Mouse (Mus musculus) liver, embryonic 15.5 days (tissue): ENCODE results near the gene Rrad. TPM values are rescaled to one million over a fixed set of nuclear protein-coding genes. Genes with fewer than 3 reads are reported as not detected.

ENCODE experiments used
- ATAC-seq: fragments of 200-750 bp; cut with Nextera tagmentation; 2 replicates; pipeline ENCODE4 v1.8.0; 2017; ENCODE audit warnings: moderate number of reproducible peaks, mild to moderate bottlenecking, moderate library complexity; ENCODE audit not compliant: insufficient read depth
- H3K27ac ChIP-seq: fragments of 300-500 bp; sonication (generic); replicated peaks from 2 replicates; pipeline ENCODE4 v1.5.1; 2015; ENCODE audit warnings: mild to moderate bottlenecking, inconsistent platforms
- H3K27me3 ChIP-seq: fragments of 300-500 bp; sonication (generic); 2 replicates; pipeline ENCODE4 v1.6.1; 2015; ENCODE audit warnings: mild to moderate bottlenecking, inconsistent platforms
- H3K36me3 ChIP-seq: fragments of 300-500 bp; sonication (generic); replicated peaks from 2 replicates; pipeline ENCODE4 v1.6.1; 2015; ENCODE audit warnings: moderate library complexity, mild to moderate bottlenecking, inconsistent platforms
- H3K4me1 ChIP-seq: fragments of 300-500 bp; sonication (generic); replicated peaks from 2 replicates; pipeline ENCODE4 v1.6.1; 2015; ENCODE audit warnings: inconsistent platforms
- H3K4me2 ChIP-seq: fragments of 300-500 bp; sonication (generic); 2 replicates; pipeline ENCODE4 v1.6.1; 2015; ENCODE audit warnings: moderate library complexity, mild to moderate bottlenecking, inconsistent platforms
- H3K4me3 ChIP-seq: fragments of 300-500 bp; sonication (generic); replicated peaks from 2 replicates; pipeline ENCODE4 v1.5.1; 2015; ENCODE audit warnings: mild to moderate bottlenecking, inconsistent platforms
- H3K9ac ChIP-seq: fragments of 300-500 bp; sonication (generic); 2 replicates; pipeline ENCODE4 v1.6.1; 2015; ENCODE audit warnings: moderate library complexity, mild to moderate bottlenecking, inconsistent platforms
- H3K9me3 ChIP-seq: fragments of 300-500 bp; sonication (generic); replicated peaks from 2 replicates; pipeline ENCODE4 v1.6.1; 2016; ENCODE audit warnings: inconsistent platforms
- WGBS: fragments of 180-500 bp; shearing (Covaris S2); methylation state at CpG from one replicate; pipeline ENCODE4 v1.1.7; 2015; ENCODE audit warnings: mixed read lengths; ENCODE audit not compliant: insufficient replicate concordance; 5-methylcytosine and 5-hydroxymethylcytosine counted together
- polyA plus RNA-seq: library from polyadenylated mRNA; unstranded; fragments of >200 nt; fragmentation: Nextera tagmentation; extraction: Ambion mirVana; gene quantifications from 2 replicates; pipeline ENCODE4 v1.2.1, GENCODE M21; 2015

Gene Rrad
- polyA plus RNA-seq, 1 experiment from 2014 or later = 2.2 TPM

GRCm38 (mm10) chr8:104611613-104612012, 19.5 kb downstream of the Rrad start:
- no peaks in the 10 kb centered on the region for H3K9me3 ChIP-seq
- H3K27me3 ChIP-seq = no peaks in the 10 kb centered on the region
- no peak overlapping the region for H3K27ac ChIP-seq
- no peak overlapping the region for H3K4me3 ChIP-seq
- H3K9ac ChIP-seq = no peak overlapping the region
- H3K36me3 ChIP-seq = no peaks in the 10 kb centered on the region
- WGBS = 58% methylated on average over 4 of the region's 4 CpGs
- no peak overlapping the region for H3K4me2 ChIP-seq
- no peaks in the 10 kb centered on the region for H3K4me1 ChIP-seq
- ATAC-seq = no peak

- Histone ChIP-seq H3K4me3 (no peak overlapping the region), H3K4me1 (no peaks in the 10 kb centered on the region), H3K4me2 (no peak overlapping the region), H3K36me3 (no peaks in the 10 kb centered on the region), H3K27ac (no peak overlapping the region), H3K9ac (no peak overlapping the region), H3K27me3 (no peaks in the 10 kb centered on the region), H3K9me3 (no peaks in the 10 kb centered on the region)
- 70% methylated on average over 12 of the region's 12 CpGs for WGBS
- no peak for ATAC-seq
These were observed 20.9 kb downstream of the Rrad start for GRCm38 (mm10) chr8:104610185-104610766.

- H3K27me3 ChIP-seq = no peaks in the 10 kb centered on the region
- ATAC-seq = no peak
- WGBS = 60% methylated on average over 8 of the region's 8 CpGs
- no peak overlapping the region for H3K9ac ChIP-seq
- no peak overlapping the region for H3K27ac ChIP-seq
- no peaks in the 10 kb centered on the region for H3K36me3 ChIP-seq
- no peak overlapping the region for H3K4me2 ChIP-seq
- H3K4me1 ChIP-seq = no peaks in the 10 kb centered on the region
- H3K4me3 ChIP-seq = no peak overlapping the region
- H3K9me3 ChIP-seq = no peaks in the 10 kb centered on the region
These were observed 21.9 kb downstream of the Rrad start for GRCm38 (mm10) chr8:104609222-104609621.

- H3K27me3 ChIP-seq = no peaks in the 10 kb centered on the region
- H3K4me2 ChIP-seq = no peak overlapping the region
- H3K4me1 ChIP-seq = no peaks in the 10 kb centered on the region
- no peak overlapping the region for H3K9ac ChIP-seq
- 39% methylated on average over 2 of the region's 2 CpGs for WGBS
- H3K27ac ChIP-seq = no peak overlapping the region
- no peaks in the 10 kb centered on the region for H3K36me3 ChIP-seq
- no peak overlapping the region for H3K4me3 ChIP-seq
- ATAC-seq = no peak
- no peaks in the 10 kb centered on the region for H3K9me3 ChIP-seq
These were observed 23.2 kb downstream of the Rrad start for GRCm38 (mm10) chr8:104607944-104608343.

GRCm38 (mm10) chr8:104606329-104606728, 24.8 kb downstream of the Rrad start:
- H3K27ac ChIP-seq = no peak overlapping the region
- H3K4me2 ChIP-seq = no peak overlapping the region
- 40% methylated on average over 6 of the region's 6 CpGs for WGBS
- H3K36me3 ChIP-seq = no peaks in the 10 kb centered on the region
- H3K9me3 ChIP-seq = no peaks in the 10 kb centered on the region
- H3K9ac ChIP-seq = no peak overlapping the region
- no peak overlapping the region for H3K4me3 ChIP-seq
- no peak for ATAC-seq
- peaks cover 11% of the 10 kb centered on the region for H3K27me3 ChIP-seq
- peaks cover 10% of the 10 kb centered on the region for H3K4me1 ChIP-seq

GRCm38 (mm10) chr8:104603245-104603593, 27.9 kb downstream of the Rrad start:
- Histone ChIP-seq H3K9me3 (no peaks in the 10 kb centered on the region), H3K9ac (no peak overlapping the region), H3K4me3 (no peak overlapping the region), H3K27me3 (peaks cover 16% of the 10 kb centered on the region), H3K36me3 (no peaks in the 10 kb centered on the region), H3K4me2 (no peak overlapping the region), H3K27ac (no peak overlapping the region), H3K4me1 (peaks cover 12% of the 10 kb centered on the region)
- ATAC-seq = no peak
- 62% methylated on average over 4 of the region's 4 CpGs for WGBS

- Histone ChIP-seq H3K4me3 (0 out of 2 replicates have a peak overlapping the region, but pooled peaks have one; percentile 10), H3K36me3 (no peaks in the 10 kb centered on the region), H3K9ac (no peak overlapping the region), H3K4me1 (peaks cover 12% of the 10 kb centered on the region), H3K4me2 (peak overlapping the region; percentile 47), H3K9me3 (no peaks in the 10 kb centered on the region), H3K27me3 (peaks cover 16% of the 10 kb centered on the region), H3K27ac (no peak overlapping the region)
- WGBS = 21% methylated on average over 21 of the region's 21 CpGs
- peak; percentile 65 for ATAC-seq
These were observed 28.5 kb downstream of the Rrad start for GRCm38 (mm10) chr8:104602468-104603244.

- Histone ChIP-seq H3K27ac (no peak overlapping the region), H3K9ac (no peak overlapping the region), H3K4me2 (peak overlapping the region; percentile 47), H3K9me3 (no peaks in the 10 kb centered on the region), H3K27me3 (peaks cover 16% of the 10 kb centered on the region), H3K36me3 (no peaks in the 10 kb centered on the region), H3K4me1 (peaks cover 12% of the 10 kb centered on the region), H3K4me3 (0 out of 2 replicates have a peak overlapping the region, but pooled peaks have one; percentile 10)
- no peak for ATAC-seq
- WGBS = 1% methylated on average over 12 of the region's 12 CpGs
These were observed 29.2 kb downstream of the Rrad start for GRCm38 (mm10) chr8:104601941-104602371.

GRCm38 (mm10) chr8:104601386-104601785, 29.7 kb downstream of the Rrad start:
- Histone ChIP-seq H3K4me1 (peaks cover 14% of the 10 kb centered on the region), H3K9ac (no peak overlapping the region), H3K27me3 (peaks cover 16% of the 10 kb centered on the region), H3K4me2 (peak overlapping the region; percentile 47; the same call in 1 of the 2 replicates), H3K36me3 (no peaks in the 10 kb centered on the region), H3K4me3 (no peak overlapping the region), H3K9me3 (no peaks in the 10 kb centered on the region), H3K27ac (no peak overlapping the region)
- WGBS = 29% methylated on average over 7 of the region's 7 CpGs
- ATAC-seq = no peak

- Histone ChIP-seq H3K4me1 (peaks cover 22% of the 10 kb centered on the region), H3K27ac (no peak overlapping the region), H3K4me2 (no peak overlapping the region), H3K4me3 (no peak overlapping the region), H3K9me3 (no peaks in the 10 kb centered on the region), H3K9ac (no peak overlapping the region), H3K27me3 (peaks cover 16% of the 10 kb centered on the region), H3K36me3 (peaks cover 16% of the 10 kb centered on the region)
- WGBS = 54% methylated on average over 6 of the region's 6 CpGs
- no peak for ATAC-seq
These were observed 32.6 kb downstream of the Rrad start for GRCm38 (mm10) chr8:104598496-104598895.

- Histone ChIP-seq H3K36me3 (peaks cover 20% of the 10 kb centered on the region), H3K9me3 (no peaks in the 10 kb centered on the region), H3K4me3 (no peak overlapping the region), H3K27ac (no peak overlapping the region), H3K9ac (no peak overlapping the region), H3K4me2 (no peak overlapping the region), H3K4me1 (peaks cover 23% of the 10 kb centered on the region), H3K27me3 (peaks cover 16% of the 10 kb centered on the region)
- no peak for ATAC-seq
- WGBS = 75% methylated on average over 6 of the region's 6 CpGs
These were observed 33.5 kb downstream of the Rrad start for GRCm38 (mm10) chr8:104597656-104598055.
